Mouse (Mus musculus): ENCODE results near the gene Pou2f2.

Gene Pou2f2

GRCm38 (mm10) chr7:25195148-25195547 is 15.6 kb upstream of the Pou2f2 start:
- peak; percentile 67 for DNase-seq (ENCODE audit: low spot score)

GRCm38 (mm10) chr7:25192110-25192509 is 12.6 kb upstream of the Pou2f2 start:
- no peak for DNase-seq (ENCODE audit: low spot score)

- no peak for DNase-seq (ENCODE audit: low spot score)
These were observed 11.3 kb upstream of the Pou2f2 start for GRCm38 (mm10) chr7:25190806-25191205.

- peak; percentile 78 for DNase-seq (ENCODE audit: low spot score)
These were observed 8.4 kb upstream of the Pou2f2 start for GRCm38 (mm10) chr7:25187662-25188650.

- no peak for DNase-seq (ENCODE audit: low spot score)
These were observed 4.6 kb upstream of the Pou2f2 start for GRCm38 (mm10) chr7:25184091-25184490.

GRCm38 (mm10) chr7:25181814-25182213 is 2.3 kb upstream of the Pou2f2 start:
- DNase-seq (ENCODE audit: low spot score) = no peak

- DNase-seq (ENCODE audit: low spot score) = no peak
These were observed 1.8 kb upstream of the Pou2f2 start for GRCm38 (mm10) chr7:25181331-25181790.

GRCm38 (mm10) chr7:25180512-25180911 is 986 bp upstream of the Pou2f2 start:
- DNase-seq (ENCODE audit: low spot score) = no peak

GRCm38 (mm10) chr7:25178787-25179605 is 530 bp downstream of the Pou2f2 start:
- no peak for DNase-seq (ENCODE audit: low spot score)

GRCm38 (mm10) chr7:25178317-25178716 is 1.2 kb downstream of the Pou2f2 start:
- no peak for DNase-seq (ENCODE audit: low spot score)

- DNase-seq (ENCODE audit: low spot score) = no peak
These were observed 5.2 kb downstream of the Pou2f2 start for GRCm38 (mm10) chr7:25174343-25174742.

GRCm38 (mm10) chr7:25172669-25173068 is 6.9 kb downstream of the Pou2f2 start:
- no peak for DNase-seq (ENCODE audit: low spot score)

GRCm38 (mm10) chr7:25170583-25170982 is 8.9 kb downstream of the Pou2f2 start:
- no peak for DNase-seq (ENCODE audit: low spot score)

GRCm38 (mm10) chr7:25166106-25166505 is 13.4 kb downstream of the Pou2f2 start:
- DNase-seq (ENCODE audit: low spot score) = no peak

- DNase-seq (ENCODE audit: low spot score) = peak; percentile 40
These were observed 23.3 kb downstream of the Pou2f2 start for GRCm38 (mm10) chr7:25156158-25156648.

GRCm38 (mm10) chr7:25155469-25156157 is 23.9 kb downstream of the Pou2f2 start:
- DNase-seq (ENCODE audit: low spot score) = peak; percentile 76

- no peak for DNase-seq (ENCODE audit: low spot score)
These were observed 24.9 kb downstream of the Pou2f2 start for GRCm38 (mm10) chr7:25154648-25155047.

- no peak for DNase-seq (ENCODE audit: low spot score)
These were observed 25.7 kb downstream of the Pou2f2 start for GRCm38 (mm10) chr7:25153841-25154240.

GRCm38 (mm10) chr7:25151916-25152556 is 27.5 kb downstream of the Pou2f2 start:
- DNase-seq (ENCODE audit: low spot score) = no peak

- DNase-seq (ENCODE audit: low spot score) = no peak
These were observed 28.5 kb downstream of the Pou2f2 start for GRCm38 (mm10) chr7:25151009-25151408.

- no peak for DNase-seq (ENCODE audit: low spot score)
These were observed 29.3 kb downstream of the Pou2f2 start for GRCm38 (mm10) chr7:25150151-25150663.
